Mouse (Mus musculus): ENCODE measurements around the gene Fam78a.
"Not testable (repeated sequence)": the region's sequence is repeated elsewhere in the genome, so short reads cannot be mapped to it uniquely, and the experiment has no call there.

Fam78a gene

DNA sequence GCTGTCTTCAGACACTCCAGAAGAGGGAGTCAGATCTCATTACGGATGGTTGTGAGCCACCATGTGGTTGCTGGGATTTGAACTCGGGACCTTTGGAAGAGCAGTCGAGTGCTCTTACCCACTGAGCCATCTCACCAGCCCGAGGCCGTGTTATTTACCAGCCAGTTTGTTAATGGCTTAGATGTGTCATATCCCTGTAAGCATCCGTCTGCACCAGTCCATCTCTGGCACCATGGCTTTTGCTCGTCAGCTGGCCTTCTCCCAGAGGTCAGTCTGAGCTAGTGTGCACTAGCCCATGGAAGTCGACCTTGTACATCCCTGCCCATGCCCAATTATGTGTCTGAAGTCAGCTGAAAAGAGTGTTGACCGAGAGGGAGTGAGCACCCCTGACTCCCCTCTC is 44.0 kb downstream of the Fam78a start:
- not testable (repeated sequence) for DNase-seq

DNA sequence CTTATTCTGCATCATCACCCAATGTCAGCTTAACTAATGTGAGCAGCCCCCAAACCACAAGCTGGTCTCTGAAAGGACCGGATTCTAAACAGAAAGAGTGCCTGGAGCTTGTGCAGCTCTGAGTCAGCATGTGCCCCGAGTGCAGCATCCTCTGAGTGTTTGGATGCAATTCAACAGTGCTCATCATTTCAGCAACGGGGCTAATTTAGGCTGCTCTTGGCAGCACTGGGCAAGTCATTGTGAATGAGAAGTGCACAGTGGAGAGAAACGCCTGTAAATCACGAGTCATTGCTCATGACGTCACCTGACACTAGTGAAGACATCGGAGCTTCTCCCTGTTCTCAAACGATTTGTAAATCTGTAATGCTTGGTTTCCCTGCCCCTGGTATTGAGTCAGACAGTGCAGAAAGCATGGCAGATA is 46.0 kb downstream of the Fam78a start:
- DNase-seq = no peak

DNA sequence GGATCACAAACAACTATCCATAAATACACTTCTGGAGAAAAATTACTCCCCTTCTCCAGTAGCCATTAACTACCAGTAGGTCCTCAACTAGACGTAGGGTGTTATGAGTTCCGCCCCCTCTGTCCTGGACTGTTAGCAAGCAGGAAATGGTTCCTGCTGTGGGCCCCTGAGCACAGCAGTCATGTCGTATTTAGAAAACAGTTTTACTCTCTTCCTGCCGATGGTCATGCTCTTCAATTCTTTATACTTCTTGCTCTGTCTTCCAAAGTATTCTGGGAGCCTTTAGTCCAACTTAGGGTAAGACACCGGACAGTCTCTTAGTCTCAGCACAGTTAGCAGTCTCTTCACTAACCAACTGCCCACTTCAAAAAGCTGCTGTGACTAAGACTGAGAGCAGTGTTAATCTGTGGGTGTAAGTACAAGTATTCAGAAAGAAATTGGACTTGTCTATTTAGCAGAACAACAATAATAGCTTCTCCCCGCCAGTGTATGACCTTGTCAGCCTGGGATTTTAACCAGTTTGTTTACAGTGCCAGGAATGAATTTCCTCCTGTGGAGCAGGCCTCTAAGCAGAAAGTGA is 47.3 kb downstream of the Fam78a start:
- peak in 1 of 2 experiments; percentile 21 for DNase-seq

DNA sequence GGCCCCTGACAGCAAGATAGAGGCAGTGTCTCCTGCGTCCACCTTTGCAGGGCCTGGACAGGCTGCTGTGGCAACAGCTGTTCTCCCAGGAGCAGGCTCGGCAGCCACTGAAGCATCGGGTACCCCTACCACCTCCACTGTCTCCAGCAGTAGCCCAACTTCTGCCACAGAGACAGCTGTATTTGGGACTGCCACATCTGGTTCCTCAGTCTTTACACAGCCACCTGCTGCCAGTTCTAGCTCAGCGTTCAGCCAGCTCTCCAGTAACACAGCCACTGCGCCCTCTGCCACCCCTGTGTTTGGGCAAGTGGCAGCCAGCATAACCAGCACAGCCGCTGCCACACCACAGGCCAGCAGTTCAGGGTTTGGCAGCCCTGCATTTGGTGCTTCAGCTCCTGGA is 50.5 kb downstream of the Fam78a start:
- DNase-seq = no peak

DNA sequence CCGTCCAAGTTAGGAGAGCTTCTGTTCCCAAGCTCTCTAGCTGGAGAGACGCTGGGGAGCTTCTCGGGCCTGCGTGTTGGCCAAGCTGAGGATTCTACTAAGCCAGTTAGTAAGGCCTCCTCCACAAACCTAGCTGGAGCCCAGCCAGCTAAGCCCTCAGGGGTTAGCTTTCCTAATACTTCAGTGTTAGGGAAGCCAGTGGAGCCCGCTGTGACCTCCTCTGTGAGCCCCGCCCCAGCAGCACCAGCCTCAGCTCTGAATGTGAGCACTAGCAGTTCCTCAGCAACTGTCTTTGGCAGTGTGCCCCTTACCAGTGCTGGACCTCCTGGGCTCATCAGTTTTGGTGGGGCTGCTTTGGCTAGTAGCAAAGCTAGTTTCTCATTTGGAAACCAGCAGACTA is 51.2 kb downstream of the Fam78a start:
- DNase-seq = peak; percentile 19 to 27

DNA sequence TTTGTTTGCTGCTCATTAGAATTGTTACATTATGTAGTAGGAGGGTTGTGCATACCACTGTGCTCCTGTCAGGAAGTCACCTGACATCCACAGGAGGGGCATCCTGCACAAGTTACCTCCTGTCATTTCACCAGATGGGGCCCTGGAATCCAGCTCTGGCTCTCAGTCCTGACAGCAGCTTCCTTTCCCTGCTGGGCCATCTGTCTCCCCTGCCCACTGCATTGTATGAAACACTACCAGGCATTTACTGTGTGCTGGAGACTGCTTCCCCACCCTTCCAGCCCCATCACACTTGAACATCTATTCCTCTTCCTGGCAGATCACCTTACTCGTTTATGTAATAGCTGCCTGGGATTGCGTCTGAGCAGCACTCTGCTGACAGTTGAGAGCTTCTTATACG is 55.0 kb downstream of the Fam78a start:
- DNase-seq = no peak

DNA sequence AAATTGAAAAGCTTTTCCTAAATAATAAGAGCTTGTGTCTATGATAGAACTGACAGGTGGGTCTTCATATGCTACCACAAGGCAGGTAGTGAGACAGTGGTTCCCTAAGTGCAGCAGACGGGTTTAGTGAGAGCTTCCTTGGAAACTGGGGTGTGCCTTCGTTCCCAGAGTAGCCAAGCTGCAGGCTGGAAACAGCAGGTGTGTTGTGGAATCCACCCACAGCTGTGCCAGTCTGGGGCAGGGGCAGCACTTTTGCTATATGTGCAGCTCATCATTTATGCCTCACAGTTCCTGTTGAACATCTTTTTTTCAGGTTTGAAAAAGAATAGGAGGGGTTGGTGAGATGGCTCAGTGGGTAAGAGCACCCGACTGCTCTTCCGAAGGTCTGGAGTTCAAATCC is 60.3 kb downstream of the Fam78a start:
- no peak for DNase-seq

DNA sequence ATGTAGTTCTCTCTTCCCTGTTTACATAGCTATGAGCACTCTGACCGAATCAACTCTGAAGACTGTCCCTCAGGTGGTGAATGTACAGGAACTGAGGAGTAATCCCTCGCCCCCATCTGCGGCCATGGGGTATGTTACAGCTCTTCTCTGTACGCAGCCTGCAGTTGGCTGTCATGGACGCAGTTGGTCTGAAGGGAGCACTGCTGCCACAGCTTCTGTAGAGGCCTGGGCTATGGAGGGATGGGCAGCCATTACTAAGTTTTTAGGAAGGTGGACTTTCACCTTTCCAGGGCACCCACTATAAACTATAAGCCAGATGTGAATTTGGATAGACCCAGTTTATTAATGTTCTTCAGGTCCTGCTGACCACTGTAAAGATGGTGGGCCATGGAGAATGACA is 64.4 kb downstream of the Fam78a start:
- DNase-seq = no peak

DNA sequence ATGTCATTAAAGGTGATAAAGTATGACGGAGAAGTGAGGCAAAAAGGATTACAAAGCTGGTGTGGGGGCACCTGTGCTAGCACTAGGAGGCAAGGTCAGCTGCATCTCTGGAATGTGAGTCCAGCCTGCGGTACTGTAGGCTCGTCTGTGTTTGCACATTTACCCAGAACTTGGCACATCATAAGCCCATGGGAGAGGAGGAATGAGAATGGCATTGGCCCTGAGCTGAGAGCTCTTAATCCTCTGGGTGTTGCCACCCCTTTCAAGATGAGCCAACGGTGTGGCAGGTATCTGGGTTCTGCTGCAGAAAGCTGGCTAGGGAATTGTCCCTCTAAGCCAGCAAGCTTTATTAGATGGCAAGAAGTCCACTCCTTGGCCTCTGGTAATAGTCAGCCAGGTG is 65.0 kb downstream of the Fam78a start:
- no peak for DNase-seq

DNA sequence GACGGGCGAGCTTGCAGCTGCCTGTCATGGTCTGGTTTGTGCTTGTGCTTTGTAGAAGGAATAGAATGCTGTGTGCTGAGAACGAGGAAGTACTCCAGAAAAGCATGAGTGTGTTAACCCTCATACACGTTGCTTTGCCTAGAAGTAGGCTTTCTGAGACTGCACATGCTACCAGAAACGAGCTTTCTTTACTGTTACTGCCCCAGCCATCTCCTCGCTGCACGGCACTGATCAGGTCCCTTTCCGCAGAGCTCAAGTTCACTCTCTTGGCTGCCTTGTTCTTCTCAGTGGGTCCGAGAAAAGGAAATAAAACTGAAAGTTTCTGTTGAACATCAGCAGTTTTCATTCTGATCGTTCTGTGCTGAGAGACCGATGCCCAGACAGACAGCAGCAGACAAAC is 75.9 kb downstream of the Fam78a start:
- DNase-seq = no peak

DNA sequence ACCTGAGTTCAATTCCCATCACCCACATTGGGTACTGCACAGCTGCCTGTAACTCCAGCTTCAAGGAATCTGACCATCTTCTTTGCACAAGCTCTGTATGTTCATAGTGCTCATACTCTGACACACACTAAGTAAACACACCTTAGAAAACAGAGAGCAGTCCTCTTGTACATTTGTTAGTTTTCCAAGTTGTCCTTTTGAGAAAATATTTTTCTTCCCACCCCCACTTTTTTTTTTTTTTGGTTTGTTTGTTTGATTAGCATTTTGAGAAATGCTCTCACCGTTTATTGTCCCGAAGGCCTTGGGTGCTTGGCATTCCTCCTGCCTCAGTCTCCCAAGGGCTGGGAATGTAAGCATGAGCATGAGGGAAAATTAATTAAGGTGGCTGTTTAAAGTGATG is 76.3 kb downstream of the Fam78a start:
- no peak for DNase-seq

Measured in kidney, postnatal 4 days (tissue).